Mouse (Mus musculus) lung, adult 10 weeks (tissue): ENCODE results near the gene Cox8b. TPM values are rescaled to one million over a fixed set of nuclear protein-coding genes. Genes with fewer than 3 reads are reported as not detected.

Experiments
- polyA plus RNA-seq: library from polyadenylated mRNA; stranded (reverse); fragments of 350-450 nt; fragmentation: Illumina TruSeq; extraction: RNeasy Lipid Tissue Mini Kit (QIAGEN cat#74804); gene quantifications from one replicate; pipeline ENCODE4 v1.2.3, GENCODE M21; 2014; ENCODE audit warnings: low read depth, low replicate concordance; ENCODE audit not compliant: insufficient read depth

Gene Cox8b
- 141 TPM for polyA plus RNA-seq

GRCm38 (mm10) chr7:140900220-140900619 is at the start of gene Cox8b:
Gene Cox8b, minus strand, starts transcription at chr7:140900446.

GRCm38 (mm10) chr7:140941222-140942051 is 41.2 kb upstream of the Cox8b start, which contains the start of gene Pgghg:
Gene Pgghg, plus strand, starts transcription at chr7:140941391.

GRCm38 (mm10) chr7:140920418-140921029 is 20.3 kb upstream of the Cox8b start, which contains the start of gene Nlrp6:
Gene Nlrp6, plus strand, starts transcription at chr7:140920902.

GRCm38 (mm10) chr7:140881696-140882468 is 18.4 kb downstream of the Cox8b start, which contains the start of the genes Psmd13 and Sirt3:
Gene Psmd13, plus strand, starts transcription at chr7:140881968.
Gene Sirt3, minus strand, starts transcription at chr7:140882309.

GRCm38 (mm10) chr7:140857550-140858505 is 42.4 kb downstream of the Cox8b start, which contains the start of gene Bet1l:
Gene Bet1l, minus strand, starts transcription at chr7:140857577.

GRCm38 (mm10) chr7:140856785-140857549 is 43.3 kb downstream of the Cox8b start, which contains the start of gene Ric8a:
Gene Ric8a, plus strand, starts transcription at chr7:140856957.

GRCm38 (mm10) chr7:140855860-140856784 is 44.1 kb downstream of the Cox8b start, which contains the start of gene Gm45785:
Gene Gm45785, minus strand, starts transcription at chr7:140856331.

Other genes with a start within 250 kb of the Cox8b start
- gene Olfr539, start 240.5 kb downstream of the Cox8b start, polyA plus RNA-seq: not detected
- gene Olfr45, start 218.5 kb downstream of the Cox8b start, polyA plus RNA-seq: not detected
- not detected for gene Olfr541, start 203.2 kb downstream of the Cox8b start, polyA plus RNA-seq
- gene Cyp2e1, start 136.7 kb downstream of the Cox8b start, polyA plus RNA-seq: 65.6 TPM
- gene Syce1, start 112.6 kb downstream of the Cox8b start, polyA plus RNA-seq: not detected
- 0.07 TPM for gene Zfp941, start 78.3 kb downstream of the Cox8b start, polyA plus RNA-seq
- 18.9 TPM for gene Urah, start 65.4 kb downstream of the Cox8b start, polyA plus RNA-seq
- gene Scgb1c1, start 54.9 kb downstream of the Cox8b start, polyA plus RNA-seq: 83.0 TPM
- gene Odf3, start 52.6 kb downstream of the Cox8b start, polyA plus RNA-seq: not detected
- gene Gm45785, start 44.1 kb downstream of the Cox8b start, polyA plus RNA-seq: not detected
- 54.0 TPM for gene Ric8a, start 43.5 kb downstream of the Cox8b start, polyA plus RNA-seq
- gene Bet1l, start 42.9 kb downstream of the Cox8b start, polyA plus RNA-seq: 29.7 TPM
- gene Psmd13, start 18.5 kb downstream of the Cox8b start, polyA plus RNA-seq: 114 TPM
- 15.3 TPM for gene Sirt3, start 18.1 kb downstream of the Cox8b start, polyA plus RNA-seq
- gene Nlrp6, start 20.5 kb upstream of the Cox8b start, polyA plus RNA-seq: not detected
- gene Pgghg, start 40.9 kb upstream of the Cox8b start, polyA plus RNA-seq: 13.7 TPM
- gene Ifitm5, start 49.8 kb upstream of the Cox8b start, polyA plus RNA-seq: 1.2 TPM
- not detected for gene Gm45717, start 55.5 kb upstream of the Cox8b start, polyA plus RNA-seq
- gene Ifitm2, start 55.5 kb upstream of the Cox8b start, polyA plus RNA-seq: 663 TPM
- gene Ifitm1, start 66.8 kb upstream of the Cox8b start, polyA plus RNA-seq: 139 TPM
- gene Ifitm3, start 110.3 kb upstream of the Cox8b start, polyA plus RNA-seq: 811 TPM
- 21.7 TPM for gene Ifitm6, start 117.5 kb upstream of the Cox8b start, polyA plus RNA-seq
- not detected for gene Gm17387, start 128.7 kb upstream of the Cox8b start, polyA plus RNA-seq
- not detected for gene B4galnt4, start 160.7 kb upstream of the Cox8b start, polyA plus RNA-seq
- gene Pkp3, start 177.8 kb upstream of the Cox8b start, polyA plus RNA-seq: 12.5 TPM
- 23.1 TPM for gene Sigirr, start 200.1 kb upstream of the Cox8b start, polyA plus RNA-seq
- gene Ano9, start 217.4 kb upstream of the Cox8b start, polyA plus RNA-seq: 1.0 TPM
- 14.6 TPM for gene Ptdss2, start 221.9 kb upstream of the Cox8b start, polyA plus RNA-seq